Mouse (Mus musculus) ovary, postnatal 14 days (tissue): ENCODE measurements around the gene Col24a1.
A peak's percentile ranks its signal among the peaks of the same experiment; 100 is the strongest.
"Not testable (repeated sequence)": the region's sequence is repeated elsewhere in the genome, so short reads cannot be mapped to it uniquely, and the experiment has no call there.

Experiments
- DNase-seq: peaks from one replicate; pipeline ENCODE4 v3.0.0; 2022; ENCODE audit warnings: low spot score

Gene Col24a1

DNA sequence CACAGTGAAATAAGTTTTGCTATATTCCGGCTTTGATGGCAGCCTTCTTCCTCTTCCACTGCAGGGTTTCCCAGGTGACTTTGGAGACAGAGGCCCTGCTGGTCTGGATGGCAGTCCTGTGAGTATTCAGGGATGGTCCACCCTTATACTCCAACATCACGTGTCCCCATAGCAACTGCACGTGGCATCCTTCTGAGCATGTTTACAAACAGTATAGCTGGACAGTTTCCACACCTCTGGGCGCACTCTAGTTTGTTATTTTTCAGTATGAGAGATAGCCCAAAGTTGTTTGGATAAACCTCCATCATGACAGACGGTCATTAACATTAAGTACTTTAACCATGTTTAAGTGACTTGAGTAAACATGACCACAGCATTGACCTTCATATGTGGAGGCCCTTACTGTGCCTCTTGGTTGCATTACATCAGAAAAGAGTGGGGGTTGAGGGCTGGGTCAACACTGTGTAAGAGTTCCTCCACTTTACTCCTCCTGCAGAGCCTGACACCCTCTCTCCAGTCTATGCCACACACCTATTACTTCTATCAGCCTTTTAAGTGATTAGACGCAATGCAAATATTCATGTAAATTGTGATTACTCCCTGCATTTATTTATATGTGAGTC is 64.7 kb downstream of the Col24a1 start:
- DNase-seq, result no peak

GRCm38 (mm10) chr3:145365227-145365626 is 73.0 kb downstream of the Col24a1 start:
- DNase-seq, result no peak

DNA sequence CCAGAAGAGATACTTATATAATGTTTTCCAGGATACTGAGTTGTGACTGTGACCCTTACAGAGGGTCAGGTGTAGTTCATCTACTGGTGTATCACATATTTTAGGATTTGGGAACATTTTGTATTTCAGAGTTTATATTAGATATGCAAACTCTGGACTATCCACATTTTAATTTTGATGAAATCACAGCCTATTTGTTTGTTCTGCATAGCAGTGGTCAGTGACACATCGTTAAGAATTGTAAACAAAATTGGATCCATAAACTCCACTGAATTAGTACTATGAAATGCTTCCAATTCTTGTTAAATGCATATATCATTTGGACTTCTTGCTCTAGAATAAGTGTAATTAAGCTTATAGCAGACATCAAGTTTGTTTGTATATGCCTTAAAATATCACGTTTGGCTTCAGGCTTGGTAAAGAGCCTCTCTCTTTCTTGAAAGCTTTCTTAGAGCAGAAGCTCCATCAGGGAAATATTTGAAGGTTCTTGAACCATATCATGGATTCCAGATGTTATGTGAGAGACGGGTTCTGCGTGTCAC is 75.0 kb downstream of the Col24a1 start:
- no peak for DNase-seq

DNA sequence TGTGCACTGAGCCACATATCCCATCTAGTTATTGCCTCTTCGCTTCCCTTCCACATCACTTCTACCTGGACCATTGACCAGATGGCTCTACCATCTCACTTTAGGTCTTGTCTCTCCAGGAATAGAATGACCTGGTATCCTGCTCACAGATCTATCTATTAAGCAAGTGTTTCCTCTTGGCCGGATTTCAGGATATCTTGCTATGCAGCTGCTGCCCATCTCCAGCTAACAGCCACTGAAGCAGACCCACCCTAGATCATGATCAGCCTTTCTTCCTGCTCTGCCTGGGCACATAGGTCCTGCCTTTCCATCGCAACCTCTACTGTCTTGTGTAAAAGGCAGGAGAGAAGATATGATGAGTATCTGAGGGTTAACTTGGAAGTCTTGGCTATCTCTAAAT is 84.0 kb downstream of the Col24a1 start:
- DNase-seq, result no peak

- DNase-seq, result no peak
These were observed 90.8 kb downstream of the Col24a1 start for GRCm38 (mm10) chr3:145383095-145383494.

- DNase-seq, result no peak
These were observed 94.2 kb downstream of the Col24a1 start for GRCm38 (mm10) chr3:145386434-145386833.

DNA sequence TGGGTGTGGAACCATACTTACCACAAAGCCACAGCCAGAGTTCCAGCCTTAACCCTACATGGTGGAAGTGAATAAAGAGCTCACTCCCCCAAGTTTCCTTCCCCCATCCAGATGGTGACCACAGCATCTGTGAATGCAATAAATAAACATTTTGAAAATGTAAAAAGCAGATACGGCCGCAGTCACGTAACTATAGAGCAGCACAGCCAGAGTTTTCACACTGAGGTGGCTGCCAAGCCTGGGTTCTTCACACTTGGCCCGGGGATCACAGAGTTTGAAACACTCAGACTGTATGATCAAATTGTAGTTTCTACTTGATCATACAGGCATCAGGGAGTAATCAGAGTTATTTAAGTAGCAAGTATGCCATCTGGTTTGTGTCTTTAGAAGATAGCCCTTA is 98.4 kb downstream of the Col24a1 start:
- DNase-seq, result no peak

- no peak for DNase-seq
These were observed 99.9 kb downstream of the Col24a1 start for GRCm38 (mm10) chr3:145391986-145392659.

- DNase-seq, result no peak
These were observed 106.9 kb downstream of the Col24a1 start for GRCm38 (mm10) chr3:145399173-145399572.

DNA sequence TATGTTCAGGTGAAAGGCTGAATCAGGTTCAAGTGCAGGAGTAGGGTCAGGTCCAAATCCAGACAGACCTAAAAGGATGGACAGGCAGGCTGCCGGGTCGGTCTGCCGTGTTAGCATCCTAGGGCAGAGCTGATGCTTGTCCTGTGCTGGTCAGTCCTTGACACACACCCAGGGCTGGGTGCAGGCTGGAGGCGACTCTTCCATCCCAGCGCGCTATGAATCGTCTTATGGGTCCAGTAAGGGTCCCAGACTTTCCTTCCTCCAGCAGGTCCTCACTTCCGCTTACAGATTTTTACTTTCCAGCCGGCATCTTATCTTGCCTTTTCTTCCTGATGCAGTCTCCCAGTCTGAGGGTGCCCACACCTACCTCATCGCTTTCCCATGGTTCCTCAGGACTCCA is 110.0 kb downstream of the Col24a1 start:
- no peak for DNase-seq

DNA sequence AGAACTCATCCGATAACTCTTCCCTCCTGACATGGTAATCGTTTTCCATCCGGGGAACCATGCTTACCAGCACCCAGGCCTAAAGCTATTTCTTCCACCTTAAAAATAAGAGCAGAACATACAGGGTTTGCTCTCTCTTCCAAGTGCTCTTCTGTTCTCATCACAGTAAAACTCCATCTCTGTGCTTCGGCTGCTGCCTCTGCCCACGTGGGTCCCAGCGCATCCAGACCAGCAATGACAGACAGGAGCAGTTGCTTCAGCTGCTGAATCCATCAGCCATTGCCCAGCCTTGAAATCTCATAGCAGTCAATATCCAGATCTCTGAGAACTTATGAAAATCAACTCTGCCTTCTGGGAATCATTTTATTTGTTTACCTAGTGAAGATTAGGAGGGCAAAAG is 110.7 kb downstream of the Col24a1 start:
- no peak for DNase-seq

DNA sequence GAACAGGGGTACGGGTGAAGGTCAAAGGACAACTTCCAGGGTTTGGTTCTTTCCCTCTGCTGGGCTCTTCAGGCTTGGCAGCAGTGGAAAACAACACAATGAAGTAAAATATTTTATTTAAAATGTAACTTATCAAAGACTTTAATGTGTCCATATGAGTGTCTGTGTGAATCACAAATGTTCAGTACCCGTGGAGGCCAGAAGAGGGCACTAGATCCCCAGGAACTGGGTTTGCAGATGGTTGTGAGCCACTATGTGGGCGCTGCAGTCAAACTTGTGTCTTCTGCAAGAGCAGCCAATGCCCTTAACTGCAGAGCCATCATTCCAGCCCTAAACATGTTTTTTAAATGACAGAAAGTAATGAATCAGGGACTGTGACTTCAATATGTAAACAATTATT is 115.8 kb downstream of the Col24a1 start:
- DNase-seq, result no peak

GRCm38 (mm10) chr3:145412137-145412536 is 119.9 kb downstream of the Col24a1 start:
- no peak for DNase-seq

DNA sequence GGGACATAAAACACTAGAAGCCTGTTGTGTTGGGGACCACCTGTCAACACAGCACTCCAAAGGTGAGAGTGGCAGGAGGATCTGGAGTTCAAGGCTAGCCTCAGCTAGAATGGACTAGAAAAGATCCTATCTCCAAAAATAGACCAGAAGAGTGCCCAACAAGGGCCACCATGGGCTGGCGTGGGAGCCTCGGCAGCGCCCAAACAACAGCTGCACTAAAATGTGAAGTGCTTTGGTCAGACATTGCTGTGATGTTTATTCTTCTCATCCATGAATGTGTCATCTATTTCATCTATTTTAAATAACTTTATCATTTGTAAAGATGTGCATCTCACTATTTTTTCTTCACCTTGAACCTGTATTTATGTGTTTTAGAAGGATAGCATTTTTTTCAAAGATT is 122.1 kb downstream of the Col24a1 start:
- DNase-seq, result no peak

DNA sequence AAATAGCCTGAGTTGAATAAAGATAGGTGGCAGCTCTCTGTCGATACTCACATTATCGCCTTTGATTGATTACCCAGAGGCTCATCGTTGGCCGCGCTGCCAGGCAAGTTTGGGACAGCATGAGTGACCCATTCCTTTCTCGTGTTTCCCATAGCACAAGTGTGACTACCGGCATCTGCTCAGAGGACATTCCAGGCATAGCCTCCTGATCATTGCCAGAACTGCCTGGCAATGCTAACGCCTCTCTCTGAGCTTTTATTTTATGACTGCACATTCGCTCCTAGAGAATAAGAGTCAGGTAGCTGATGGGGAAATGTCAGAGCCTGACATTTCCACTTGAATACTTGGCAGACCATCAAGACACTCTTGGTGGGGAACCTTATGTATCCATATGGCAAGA is 125.5 kb downstream of the Col24a1 start:
- no peak for DNase-seq

DNA sequence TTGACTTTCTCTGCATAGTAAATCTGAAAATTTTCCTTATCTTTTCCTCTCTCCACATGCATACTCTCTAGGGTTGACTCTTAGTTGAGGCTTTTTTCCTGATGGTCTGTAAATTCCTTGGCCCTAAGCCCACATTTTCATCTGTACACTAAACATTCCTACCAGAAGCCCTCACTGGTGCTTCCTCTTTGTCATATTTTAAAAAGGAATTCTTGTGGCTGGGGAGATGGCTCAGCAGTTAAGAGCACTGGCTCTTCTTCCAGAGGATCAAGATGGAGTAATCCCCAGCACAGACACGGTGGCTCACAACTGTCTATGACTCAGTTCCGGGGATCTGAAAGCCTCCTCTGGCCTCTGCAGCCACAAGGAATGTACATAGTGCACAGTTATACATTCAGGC is 128.1 kb downstream of the Col24a1 start:
- no peak for DNase-seq

DNA sequence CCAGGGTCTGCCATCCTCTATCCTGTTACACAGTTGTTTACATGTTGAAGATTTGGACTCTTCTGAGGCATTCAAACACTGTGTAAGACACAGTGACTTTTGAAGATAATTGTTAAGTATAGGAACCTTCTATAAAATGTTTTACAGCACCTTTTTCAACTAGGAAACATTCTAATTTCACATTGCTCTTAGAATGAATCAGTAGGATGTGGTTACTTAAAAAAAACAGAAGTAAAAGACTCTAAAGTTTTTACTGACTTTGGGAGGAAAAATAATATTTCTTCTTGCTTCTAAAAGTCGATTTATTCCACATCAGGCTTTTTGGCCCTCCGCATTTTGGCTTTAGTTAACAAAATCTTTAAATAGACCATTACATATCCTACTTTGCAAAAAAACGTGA is 129.8 kb downstream of the Col24a1 start:
- DNase-seq, result no peak

GRCm38 (mm10) chr3:145438352-145438751 is 146.1 kb downstream of the Col24a1 start:
- DNase-seq, result no peak

GRCm38 (mm10) chr3:145439086-145439485 is 146.8 kb downstream of the Col24a1 start:
- DNase-seq, result no peak

DNA sequence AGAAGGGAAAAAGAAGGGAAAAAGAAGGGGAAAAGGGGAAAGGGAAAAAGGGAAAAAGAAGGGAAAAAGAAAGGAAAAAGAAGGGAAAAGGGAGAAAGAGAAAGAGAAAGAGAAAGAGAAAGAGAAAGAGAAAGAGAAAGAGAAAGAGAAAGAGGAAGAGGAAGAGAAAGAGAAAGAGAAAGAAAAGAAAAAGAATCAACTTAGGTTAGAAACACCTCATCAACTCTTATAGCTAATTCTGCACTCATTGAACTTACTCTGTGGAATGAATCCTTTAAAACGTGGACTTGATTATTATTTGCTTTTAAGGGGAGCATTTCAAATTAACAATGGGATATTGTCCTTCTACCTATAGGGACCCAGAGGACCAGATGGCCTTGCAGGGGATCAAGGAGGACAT is 148.7 kb downstream of the Col24a1 start:
- DNase-seq, result no peak

- peak; percentile 10 for DNase-seq
These were observed 150.0 kb downstream of the Col24a1 start for GRCm38 (mm10) chr3:145442268-145442667.

DNA sequence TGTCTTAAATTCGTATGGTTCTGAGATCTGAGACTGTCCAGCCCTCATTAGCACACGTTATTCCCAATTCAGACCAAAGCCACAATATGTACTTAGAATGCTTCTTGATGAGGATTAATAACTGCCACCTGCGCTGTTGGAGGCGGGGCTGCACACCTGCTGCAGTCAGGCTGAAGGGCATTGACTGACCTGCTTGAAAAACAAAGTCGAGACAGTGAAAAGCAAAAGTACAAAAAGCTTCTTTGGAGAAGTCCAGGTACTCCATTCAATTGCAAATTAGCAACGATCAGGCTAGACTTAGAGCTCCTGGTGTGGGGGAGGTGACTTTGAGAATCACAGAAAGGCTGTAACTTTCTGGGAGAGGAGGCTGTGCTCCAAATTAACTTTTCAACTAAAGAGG is 150.9 kb downstream of the Col24a1 start:
- not testable (repeated sequence) for DNase-seq

GRCm38 (mm10) chr3:145457039-145457438 is 164.8 kb downstream of the Col24a1 start:
- DNase-seq, result no peak

- DNase-seq, result no peak
These were observed 170.1 kb downstream of the Col24a1 start for GRCm38 (mm10) chr3:145462351-145462750.
